Mouse (Mus musculus) CH12.LX (cell line): ENCODE results near the gene Amigo1. TPM values are rescaled to one million over a fixed set of nuclear protein-coding genes. Genes with fewer than 3 reads are reported as not detected.

ENCODE experiments used
- DNase-seq: peaks from one replicate; pipeline ENCODE4 v3.0.0-alpha.2; 2013; ENCODE audit errors: extremely low read depth
- H3K27ac ChIP-seq: 2 replicates; pipeline ENCODE4 v1.5.1; 2012; ENCODE audit warnings: low read depth, mild to moderate bottlenecking, control low read depth, moderate library complexity; ENCODE audit not compliant: insufficient read depth
- H3K27me3 ChIP-seq: replicated peaks from 2 replicates; pipeline ENCODE3; 2012; ENCODE audit warnings: inconsistent platforms
- H3K36me3 ChIP-seq, 2 experiments: replicated peaks in 1 of 2; 2 replicates each; pipeline versions ENCODE3 to v1.6.1; 2012; ENCODE audit warnings: inconsistent platforms in 1 of 2, low read length in 1 of 2, mild to moderate bottlenecking in 1 of 2, mixed read lengths in 1 of 2, moderate library complexity in 1 of 2; ENCODE audit not compliant: control insufficient read depth in 1 of 2, insufficient read depth in 1 of 2
- H3K4me1 ChIP-seq, 2 experiments: 2 replicates each; pipeline ENCODE4 v1.6.1; 2012; ENCODE audit warnings: inconsistent platforms in 1 of 2, moderate library complexity in 1 of 2; ENCODE audit not compliant: insufficient read depth in 2 of 2, control insufficient read depth in 1 of 2
- H3K4me2 ChIP-seq: 2 replicates; pipeline ENCODE4 v1.6.1; 2012; ENCODE audit warnings: low read depth, mild to moderate bottlenecking, control low read depth; ENCODE audit not compliant: poor library complexity, insufficient read depth, severe bottlenecking
- H3K4me3 ChIP-seq, 3 experiments: fragments of 150-350 bp in 1 of 3; sonication (generic) in 1 of 3; replicated peaks in 1 of 3; 2 replicates each; pipeline versions ENCODE3 to v1.5.1; 2011 to 2012; ENCODE audit warnings: low read depth in 2 of 3, low read length in 2 of 3, mild to moderate bottlenecking in 2 of 3, moderate library complexity in 2 of 3, control low read depth in 1 of 3, improper control_type of control experiment in 1 of 3, inconsistent platforms in 1 of 3, mixed read lengths in 1 of 3; ENCODE audit not compliant: poor library complexity in 1 of 3
- H3K79me2 ChIP-seq: replicated peaks from 2 replicates; pipeline ENCODE4 v1.6.1; 2012; ENCODE audit warnings: mild to moderate bottlenecking, moderate library complexity; ENCODE audit not compliant: control insufficient read depth, poor library complexity, insufficient read depth, severe bottlenecking; ENCODE audit errors: extremely low read depth
- H3K9ac ChIP-seq: 2 replicates; pipeline ENCODE4 v1.6.1; 2012; ENCODE audit warnings: low read depth, mild to moderate bottlenecking, control low read depth, moderate library complexity; ENCODE audit not compliant: insufficient read depth
- H3K9me3 ChIP-seq: replicated peaks from 2 replicates; pipeline ENCODE3; 2012; ENCODE audit warnings: low read length, inconsistent platforms, mixed read lengths
- BHLHE40 ChIP-seq: IDR thresholded peaks from 2 replicates; pipeline ENCODE4 v1.6.1; 2011; ENCODE audit warnings: mild to moderate bottlenecking, low read depth, low read length, improper control_type of control experiment
- CHD2 ChIP-seq: IDR thresholded peaks from 2 replicates; pipeline ENCODE4 v1.6.1; 2011; ENCODE audit warnings: low read length, improper control_type of control experiment
- CTCF ChIP-seq, 2 experiments: IDR thresholded peaks in 1 of 2; conservative IDR thresholded peaks in 1 of 2; 2 replicates each; pipeline ENCODE4 v1.5.1; 2011 to 2012; ENCODE audit warnings: low read depth in 2 of 2, low read length in 2 of 2, improper control_type of control experiment in 1 of 2, inconsistent platforms in 1 of 2, mild to moderate bottlenecking in 1 of 2, moderate library complexity in 1 of 2
- ETS1 ChIP-seq: conservative IDR thresholded peaks from 2 replicates; pipeline ENCODE4 v1.6.1; 2012; ENCODE audit warnings: low read depth, mild to moderate bottlenecking, inconsistent platforms, low read length, improper control_type of control experiment, moderate library complexity
- GABPA ChIP-seq: IDR thresholded peaks from 2 replicates; pipeline ENCODE4 v1.6.1; 2012; ENCODE audit warnings: low read depth, low read length, improper control_type of control experiment, inconsistent platforms; ENCODE audit not compliant: insufficient replicate concordance
- JUND ChIP-seq: conservative IDR thresholded peaks from 2 replicates; pipeline ENCODE4 v1.6.1; 2011; ENCODE audit warnings: low read depth, low read length, improper control_type of control experiment
- MAFK ChIP-seq: IDR thresholded peaks from 2 replicates; pipeline ENCODE4 v1.6.1; 2011; ENCODE audit warnings: low read length, improper control_type of control experiment; ENCODE audit not compliant: insufficient replicate concordance
- MEF2A ChIP-seq: IDR thresholded peaks from 2 replicates; pipeline ENCODE4 v1.6.1; 2014; ENCODE audit warnings: low read depth, mild to moderate bottlenecking, inconsistent platforms, low read length, improper control_type of control experiment, borderline replicate concordance
- MXI1 ChIP-seq: IDR thresholded peaks from 2 replicates; pipeline ENCODE4 v1.6.1; 2011; ENCODE audit warnings: mild to moderate bottlenecking, low read depth, low read length, improper control_type of control experiment
- NRF1 ChIP-seq: IDR thresholded peaks from 2 replicates; pipeline ENCODE4 v1.6.1; 2014; ENCODE audit warnings: low read depth, mild to moderate bottlenecking, inconsistent platforms, low read length, improper control_type of control experiment, moderate library complexity
- RAD21 ChIP-seq: IDR thresholded peaks from 2 replicates; pipeline ENCODE4 v1.6.1; 2011; ENCODE audit warnings: low read depth, mild to moderate bottlenecking, low read length, improper control_type of control experiment, moderate library complexity
- SIN3A ChIP-seq: IDR thresholded peaks from 2 replicates; pipeline ENCODE4 v1.6.1; 2012; ENCODE audit warnings: low read length, improper control_type of control experiment, inconsistent platforms
- TCF12 ChIP-seq: IDR thresholded peaks from 2 replicates; pipeline ENCODE4 v1.6.1; 2014; ENCODE audit warnings: low read depth, mild to moderate bottlenecking, inconsistent platforms, low read length, improper control_type of control experiment
- USF1 ChIP-seq: IDR thresholded peaks from 2 replicates; pipeline ENCODE4 v1.6.1; 2014; ENCODE audit warnings: low read depth, mild to moderate bottlenecking, inconsistent platforms, low read length, improper control_type of control experiment
- dilution Hi-C: fragments of 300-500 bp; cut with MboI; formaldehyde crosslinking; loops from 2 replicates; pipeline ENCODE4 v1.14.3; 2020; ENCODE audit warnings: low sequenced_read_pairs; ENCODE audit not compliant: extremely low pct_unique_long_range_greater_than_20kb, extremely low pct_ligation_motif_present
- in situ Hi-C: fragments of 300-500 bp; cut with MboI; formaldehyde crosslinking; loops from 3 replicates; pipeline ENCODE4 v1.14.3; 2019; ENCODE audit warnings: low sequenced_read_pairs, low pct_ligation_motif_present, low pct_unique_long_range_greater_than_20kb, mixed read lengths
- polyA plus RNA-seq: library from polyadenylated mRNA; unstranded; fragments of >175 nt; gene quantifications from 2 replicates; pipeline ENCODE4 v1.2.1, GENCODE M21; 2012; ENCODE audit warnings: low read depth; ENCODE audit not compliant: insufficient read length
- total RNA-seq, 2 experiments: library from RNA; depleted of rRNA; stranded (reverse); fragments of 300-350 nt in 1 of 2; fragments of >200 nt in 1 of 2; gene quantifications; 2 replicates each; pipeline ENCODE4 v1.2.3; 2012 to 2014

Gene Amigo1
- total and polyA plus RNA-seq, 3 experiments: 0.21 to 0.59 TPM; not detected in 1

GRCm38 (mm10) chr3:108169199-108169598 lies 16.9 kb upstream of the Amigo1 start:
- Histone ChIP-seq H3K4me3 (no peak overlapping the region), H3K27ac (no peak overlapping the region), H3K4me2 (peak overlapping the region; percentile 30; the same call in 1 of the 2 replicates), H3K79me2 (no peaks in the 10 kb centered on the region), H3K9ac (no peak overlapping the region), H3K4me1 (peaks cover 24 to 51% of the 10 kb centered on the region in 2 experiments), H3K9me3 (no peaks in the 10 kb centered on the region), H3K27me3 (peaks cover 11% of the 10 kb centered on the region), H3K36me3 (no peaks in the 10 kb centered on the region)
- TF ChIP-seq SIN3A: 0 out of 2 replicates have a peak, but pooled peaks have one; percentile 38
- peak; percentile 62; the same call in 1 of the 2 replicates for TF ChIP-seq CHD2
- TF ChIP-seq BHLHE40: peak; percentile 50
- TF ChIP-seq CTCF (conservative IDR thresholded peaks at IDR 0.05 in 1 of 2, IDR thresholded peaks at IDR 0.05 in 1 of 2; ENCODE audit: low read depth in 2 of 2, low read length in 2 of 2): no peak
- TF ChIP-seq RAD21: no peak
- no peak for TF ChIP-seq MAFK
- TF ChIP-seq MXI1: no peak
- TF ChIP-seq GABPA: no peak
- TF ChIP-seq TCF12: peak; percentile 65
- no peak for TF ChIP-seq MEF2A
- 0 out of 2 replicates have a peak, but pooled peaks have one; percentile 28 for TF ChIP-seq ETS1
- in situ Hi-C loops: loop anchor here (5.0 to 10.0 kb wide), 3 partner anchors 38 to 216 kb away; partner anchors contain the start of genes Psma5 and Psrc1
- dilution Hi-C loops: no loop called here
- DNase-seq: no peak

DNA sequence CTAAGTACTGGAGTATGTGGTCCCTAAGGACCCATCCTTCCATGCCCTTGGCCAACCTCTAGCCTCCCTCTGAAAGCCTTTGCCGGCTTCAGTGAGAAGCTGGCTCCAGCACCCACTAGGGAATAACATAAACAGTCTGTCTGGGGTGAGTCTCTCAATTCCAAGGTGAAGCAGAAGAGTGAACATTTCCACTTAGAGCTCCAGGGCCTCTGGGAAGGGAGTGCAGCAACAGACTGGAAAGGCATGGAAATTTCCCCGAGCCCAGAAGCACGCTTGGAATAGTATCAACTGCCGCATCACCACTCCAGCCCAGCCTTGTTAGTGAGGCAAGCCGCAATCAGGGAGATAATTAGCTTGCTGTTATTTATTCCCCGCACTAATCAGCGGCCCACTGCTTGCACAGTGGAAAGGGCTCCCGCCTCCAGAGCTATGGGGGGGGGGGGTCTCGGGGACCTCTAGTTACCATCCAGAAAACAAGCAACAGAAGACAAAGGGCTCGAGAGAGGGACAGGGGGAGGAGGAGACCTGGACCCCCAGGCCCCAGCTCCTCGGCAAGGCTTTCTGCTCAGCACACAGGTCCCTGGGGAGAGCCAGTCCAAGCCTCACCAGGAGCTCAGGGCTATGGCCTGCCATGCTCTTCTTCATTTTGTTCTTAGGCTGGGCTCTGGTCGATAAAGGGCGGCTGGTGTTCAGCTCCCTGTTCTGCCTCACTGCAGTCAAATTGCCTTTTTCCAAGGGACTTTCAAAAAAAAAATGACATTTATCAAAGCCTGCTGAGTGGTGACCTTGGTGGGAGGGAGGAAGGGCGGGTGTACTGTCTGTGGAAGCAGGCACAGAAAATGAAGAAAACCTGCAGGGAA lies 11.2 kb upstream of the Amigo1 start:
- no peaks in the 10 kb centered on the region for H3K4me1 ChIP-seq
- no peak overlapping the region for H3K4me3 ChIP-seq
- peaks cover 28% of the 10 kb centered on the region for H3K27me3 ChIP-seq
- TF ChIP-seq NRF1 (no peak), USF1 (no peak), JUND (no peak)
- dilution Hi-C loops: no loop called here
- no peaks in the 10 kb centered on the region for H3K36me3 ChIP-seq
- no peak overlapping the region for H3K27ac ChIP-seq
- H3K79me2 ChIP-seq: no peaks in the 10 kb centered on the region
- H3K9me3 ChIP-seq: peaks cover 4% of the 10 kb centered on the region
- H3K4me2 ChIP-seq: no peak overlapping the region
- H3K9ac ChIP-seq: no peak overlapping the region
- DNase-seq: no peak
- in situ Hi-C loops: no loop called here
